Mouse (Mus musculus): Measurements from ENCODE around the gene Dmkn. TPM values are rescaled to one million over a fixed set of nuclear protein-coding genes. Genes with fewer than 3 reads are reported as not detected.
"Not testable (repeated sequence)": the region's sequence is repeated elsewhere in the genome, so short reads cannot be mapped to it uniquely, and the experiment has no call there.

Dmkn gene
- polyA plus RNA-seq, 1 experiment: 486 TPM

GRCm38 (mm10) chr7:30736211-30736610 is 27.3 kb upstream of the Dmkn start:
- H3K4me1 ChIP-seq (ENCODE audit: control insufficient read depth, insufficient read depth, low read length): no peaks in the 10 kb centered on the region
- 83% methylated on average over 3 of the region's 3 CpGs for WGBS
- no peak overlapping the region for H3K4me3 ChIP-seq (replicated peaks; ENCODE audit: extremely low read depth, low read depth, low read length)
- no peak for TF ChIP-seq CTCF (IDR thresholded peaks at IDR 0.05; ENCODE audit: insufficient read depth, low read length)
- no peak for TF ChIP-seq POLR2A (IDR thresholded peaks at IDR 0.05; ENCODE audit: borderline replicate concordance, extremely low read depth, low read depth, low read length)
- DNase-seq: no peak

GRCm38 (mm10) chr7:30742570-30742969 is 21.0 kb upstream of the Dmkn start:
- H3K4me1 ChIP-seq (ENCODE audit: control insufficient read depth, insufficient read depth, low read length); DNase-seq; H3K4me3 ChIP-seq (replicated peaks; ENCODE audit: extremely low read depth, low read depth, low read length): not testable (repeated sequence)
- 71% methylated on average over 2 of the region's 2 CpGs for WGBS

- 92% methylated on average over 4 of the region's 4 CpGs for WGBS
- not testable (repeated sequence) for DNase-seq; H3K4me1 ChIP-seq (ENCODE audit: control insufficient read depth, insufficient read depth, low read length); H3K4me3 ChIP-seq (replicated peaks; ENCODE audit: extremely low read depth, low read depth, low read length)
These were observed 19.9 kb upstream of the Dmkn start, which contains the start of gene Gapdhs for GRCm38 (mm10) chr7:30743617-30744016. Gene Gapdhs (minus strand): TSS chr7:30743681.

- TF ChIP-seq POLR2A (IDR thresholded peaks at IDR 0.05; ENCODE audit: borderline replicate concordance, extremely low read depth, low read depth, low read length): no peak
- no peak for TF ChIP-seq CTCF (IDR thresholded peaks at IDR 0.05; ENCODE audit: insufficient read depth, low read length)
- peak; percentile 54 for DNase-seq
- Histone ChIP-seq H3K4me3 (replicated peaks; ENCODE audit: extremely low read depth, low read depth, low read length) (no peak overlapping the region), H3K4me1 (ENCODE audit: control insufficient read depth, insufficient read depth, low read length) (no peaks in the 10 kb centered on the region)
- 25% methylated on average over 4 of the region's 4 CpGs for WGBS
These were observed 19.4 kb upstream of the Dmkn start for GRCm38 (mm10) chr7:30744022-30744598.

GRCm38 (mm10) chr7:30747525-30748204 is 15.9 kb upstream of the Dmkn start:
- Histone ChIP-seq H3K4me3 (replicated peaks; ENCODE audit: extremely low read depth, low read depth, low read length) (no peak overlapping the region), H3K4me1 (ENCODE audit: control insufficient read depth, insufficient read depth, low read length) (no peaks in the 10 kb centered on the region)
- WGBS: 79% methylated on average over 7 of the region's 7 CpGs
- TF ChIP-seq POLR2A (IDR thresholded peaks at IDR 0.05; ENCODE audit: borderline replicate concordance, extremely low read depth, low read depth, low read length): no peak
- TF ChIP-seq CTCF (IDR thresholded peaks at IDR 0.05; ENCODE audit: insufficient read depth, low read length): no peak
- DNase-seq: no peak

- Histone ChIP-seq H3K4me3 (replicated peaks; ENCODE audit: extremely low read depth, low read depth, low read length) (no peak overlapping the region), H3K4me1 (ENCODE audit: control insufficient read depth, insufficient read depth, low read length) (no peaks in the 10 kb centered on the region)
- TF ChIP-seq CTCF (IDR thresholded peaks at IDR 0.05; ENCODE audit: insufficient read depth, low read length) (no peak), POLR2A (IDR thresholded peaks at IDR 0.05; ENCODE audit: borderline replicate concordance, extremely low read depth, low read depth, low read length) (no peak)
- WGBS: 71% methylated on average over 13 of the region's 13 CpGs
- no peak for DNase-seq
These were observed 13.5 kb upstream of the Dmkn start for GRCm38 (mm10) chr7:30749824-30750606.

GRCm38 (mm10) chr7:30751086-30751669 is 12.4 kb upstream of the Dmkn start, which contains the start of gene Sbsn:
Gene Sbsn (plus strand): TSS chr7:30751471.
- TF ChIP-seq POLR2A (IDR thresholded peaks at IDR 0.05; ENCODE audit: borderline replicate concordance, extremely low read depth, low read depth, low read length) (no peak), CTCF (IDR thresholded peaks at IDR 0.05; ENCODE audit: insufficient read depth, low read length) (no peak)
- WGBS: 50% methylated on average over 5 of the region's 5 CpGs
- H3K4me1 ChIP-seq (ENCODE audit: control insufficient read depth, insufficient read depth, low read length): no peaks in the 10 kb centered on the region
- DNase-seq: no peak
- H3K4me3 ChIP-seq (replicated peaks; ENCODE audit: extremely low read depth, low read depth, low read length): no peak within 1 kb of the TSS

- H3K4me3 ChIP-seq (replicated peaks; ENCODE audit: extremely low read depth, low read depth, low read length): no peak overlapping the region
- H3K4me1 ChIP-seq (ENCODE audit: control insufficient read depth, insufficient read depth, low read length): no peaks in the 10 kb centered on the region
- WGBS: 63% methylated on average over 3 of the region's 3 CpGs
- TF ChIP-seq CTCF (IDR thresholded peaks at IDR 0.05; ENCODE audit: insufficient read depth, low read length) (no peak), POLR2A (IDR thresholded peaks at IDR 0.05; ENCODE audit: borderline replicate concordance, extremely low read depth, low read depth, low read length) (no peak)
- DNase-seq: no peak
These were observed 6.6 kb upstream of the Dmkn start for GRCm38 (mm10) chr7:30757001-30757400.

GRCm38 (mm10) chr7:30758853-30759252 is 4.7 kb upstream of the Dmkn start:
- 27% methylated on average over 4 of the region's 4 CpGs for WGBS
- TF ChIP-seq CTCF (IDR thresholded peaks at IDR 0.05; ENCODE audit: insufficient read depth, low read length) (peak; percentile 29; the same call in 1 of the 2 replicates), POLR2A (IDR thresholded peaks at IDR 0.05; ENCODE audit: borderline replicate concordance, extremely low read depth, low read depth, low read length) (no peak)
- no peaks in the 10 kb centered on the region for H3K4me1 ChIP-seq (ENCODE audit: control insufficient read depth, insufficient read depth, low read length)
- H3K4me3 ChIP-seq (replicated peaks; ENCODE audit: extremely low read depth, low read depth, low read length): no peak overlapping the region
- DNase-seq: peak; percentile 16

All from lung, adult 2 months (tissue).